Mouse (Mus musculus) myocyte (in vitro differentiated cells): ENCODE measurements at regions not wholly inside any gene's neighbourhood (a gene's known extent, or its start where the extent isn't known, plus 50 kb on each side); places are given as distances from the start of the nearest gene placed in this dataset.

Source experiments
- CEBPB ChIP-seq: IDR thresholded peaks from 2 replicates; pipeline ENCODE4 v1.6.1; 2011; ENCODE audit warnings: mild to moderate bottlenecking, moderate library complexity; ENCODE audit not compliant: poor library complexity, insufficient read depth, severe bottlenecking
- E2F4 ChIP-seq: IDR thresholded peaks from one replicate; pipeline ENCODE4 v1.6.1; 2011; ENCODE audit warnings: mild to moderate bottlenecking, control low read depth, moderate library complexity; ENCODE audit not compliant: insufficient read depth
- MAX ChIP-seq: IDR thresholded peaks from one replicate; pipeline ENCODE4 v1.6.1; 2011; ENCODE audit warnings: low read depth, mild to moderate bottlenecking, control low read depth
- MYOD1 ChIP-seq, 3 experiments: IDR thresholded peaks; one replicate each; pipeline ENCODE4 v1.6.1; 2011; ENCODE audit warnings: control low read depth in 2 of 3, low read depth in 2 of 3, mild to moderate bottlenecking in 2 of 3, moderate library complexity in 1 of 3; ENCODE audit not compliant: insufficient read length in 2 of 3, control insufficient read depth in 1 of 3
- MYOG ChIP-seq, 3 experiments: IDR thresholded peaks; one replicate each; pipeline ENCODE4 v1.6.1; 2011; ENCODE audit warnings: control low read depth in 2 of 3, low read depth in 2 of 3, mild to moderate bottlenecking in 2 of 3; ENCODE audit not compliant: insufficient read length in 2 of 3, control insufficient read depth in 1 of 3, insufficient read depth in 1 of 3
- POLR2A ChIP-seq: IDR thresholded peaks from one replicate; pipeline ENCODE4 v1.6.1; 2011; ENCODE audit warnings: low read depth, mild to moderate bottlenecking, control low read depth, moderate library complexity; ENCODE audit not compliant: insufficient read length
- POLR2AphosphoS2 ChIP-seq: IDR thresholded peaks from one replicate; pipeline ENCODE4 v1.6.1; 2011; ENCODE audit warnings: low read depth, control low read depth; ENCODE audit not compliant: insufficient read length
- REST ChIP-seq: IDR thresholded peaks from one replicate; pipeline ENCODE4 v1.6.1; 2011; ENCODE audit warnings: mild to moderate bottlenecking, control low read depth, moderate library complexity; ENCODE audit not compliant: insufficient read depth, insufficient read length
- SRF ChIP-seq: IDR thresholded peaks from one replicate; pipeline ENCODE4 v1.6.1; 2011; ENCODE audit warnings: low read depth; ENCODE audit not compliant: control insufficient read depth, insufficient read length
- TCF12 ChIP-seq: IDR thresholded peaks from one replicate; pipeline ENCODE4 v1.6.1; 2011; ENCODE audit warnings: mild to moderate bottlenecking, control low read depth; ENCODE audit not compliant: poor library complexity, insufficient read depth, severe bottlenecking
- TCF3 ChIP-seq: IDR thresholded peaks from one replicate; pipeline ENCODE4 v1.6.1; 2011; ENCODE audit warnings: low read depth, control low read depth; ENCODE audit not compliant: insufficient read length
- USF1 ChIP-seq: IDR thresholded peaks from one replicate; pipeline ENCODE4 v1.6.1; 2011; ENCODE audit warnings: low read depth, mild to moderate bottlenecking, control low read depth, moderate library complexity

- TF ChIP-seq POLR2A (no peak), MAX (no peak), POLR2AphosphoS2 (no peak), TCF12 (no peak), SRF (no peak), USF1 (no peak), MYOD1 (IDR thresholded peaks at IDR 0.05; ENCODE audit: control insufficient read depth in 1 of 3, insufficient read length in 2 of 3, low read depth in 2 of 3) (no peak), REST (no peak), MYOG (IDR thresholded peaks at IDR 0.05; ENCODE audit: control insufficient read depth in 1 of 3, insufficient read depth in 1 of 3, insufficient read length in 2 of 3, low read depth in 2 of 3) (no peak), E2F4 (no peak), CEBPB (no peak), TCF3 (no peak)
Measured at GRCm38 (mm10) chr13:52337936-52338335, 193.1 kb downstream of the Diras2 start.
